Mouse (Mus musculus): Measurements from ENCODE around the gene Hao1.

The Hao1 gene

GRCm38 (mm10) chr2:134481174-134481573, 73.0 kb downstream of the Hao1 start:
- ATAC-seq (ENCODE audit: insufficient number of reproducible peaks, low FRiP score, low TSS enrichment), result no peak

GRCm38 (mm10) chr2:134465132-134465531, 89.0 kb downstream of the Hao1 start:
- ATAC-seq (ENCODE audit: insufficient number of reproducible peaks, low FRiP score, low TSS enrichment), result no peak

- ATAC-seq (ENCODE audit: insufficient number of reproducible peaks, low FRiP score, low TSS enrichment), result no peak
Observed at GRCm38 (mm10) chr2:134462321-134462720, 91.8 kb downstream of the Hao1 start.

- ATAC-seq (ENCODE audit: insufficient number of reproducible peaks, low FRiP score, low TSS enrichment), result no peak
Observed at GRCm38 (mm10) chr2:134460831-134461230, 93.3 kb downstream of the Hao1 start.

- ATAC-seq (ENCODE audit: insufficient number of reproducible peaks, low FRiP score, low TSS enrichment), result no peak
Observed at GRCm38 (mm10) chr2:134456065-134456505, 98.1 kb downstream of the Hao1 start.

- no peak for ATAC-seq (ENCODE audit: insufficient number of reproducible peaks, low FRiP score, low TSS enrichment)
Observed at GRCm38 (mm10) chr2:134452748-134453147, 101.4 kb downstream of the Hao1 start.

GRCm38 (mm10) chr2:134450976-134451375, 103.2 kb downstream of the Hao1 start:
- ATAC-seq (ENCODE audit: insufficient number of reproducible peaks, low FRiP score, low TSS enrichment), result no peak
